Mouse (Mus musculus) fat pad, adult 2 months (tissue): ENCODE measurements around the gene Hspa8.
"Not testable (repeated sequence)": the region's sequence is repeated elsewhere in the genome, so short reads cannot be mapped to it uniquely, and the experiment has no call there.

Experiments
- DNase-seq: peaks from one replicate; pipeline ENCODE4 v3.0.0-alpha.2; 2011; ENCODE audit warnings: low read depth, low spot score; ENCODE audit errors: extremely low read depth

Hspa8 gene

GRCm38 (mm10) chr9:40800675-40801612 is at the start of gene Hspa8:
Gene Hspa8, plus strand, starts transcription at chr9:40800984.
- DNase-seq, result peak; percentile 80

DNA sequence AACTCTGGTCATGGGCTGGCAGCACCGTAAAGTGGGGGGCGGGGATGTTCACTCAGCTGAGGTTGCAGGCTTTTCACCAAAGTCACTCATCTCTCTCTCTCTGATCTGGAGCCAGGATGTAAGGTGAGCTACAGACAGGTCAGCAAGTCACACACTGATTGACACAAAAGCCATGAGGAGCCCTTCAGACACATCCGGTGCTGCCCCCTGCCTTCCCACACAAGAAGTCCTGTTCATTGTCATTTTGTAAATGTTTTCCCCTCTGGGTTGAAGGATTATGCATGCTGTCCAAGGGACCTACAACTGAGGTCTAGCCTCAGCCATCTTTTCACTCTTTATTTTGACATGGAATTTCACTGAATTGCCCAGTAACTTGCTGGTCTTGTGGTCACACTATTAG is 49.0 kb upstream of the Hspa8 start:
- no peak for DNase-seq

GRCm38 (mm10) chr9:40756401-40756800 is 44.4 kb upstream of the Hspa8 start:
- DNase-seq, result no peak

- no peak for DNase-seq
Measured at GRCm38 (mm10) chr9:40757105-40757626, 43.6 kb upstream of the Hspa8 start.

DNA sequence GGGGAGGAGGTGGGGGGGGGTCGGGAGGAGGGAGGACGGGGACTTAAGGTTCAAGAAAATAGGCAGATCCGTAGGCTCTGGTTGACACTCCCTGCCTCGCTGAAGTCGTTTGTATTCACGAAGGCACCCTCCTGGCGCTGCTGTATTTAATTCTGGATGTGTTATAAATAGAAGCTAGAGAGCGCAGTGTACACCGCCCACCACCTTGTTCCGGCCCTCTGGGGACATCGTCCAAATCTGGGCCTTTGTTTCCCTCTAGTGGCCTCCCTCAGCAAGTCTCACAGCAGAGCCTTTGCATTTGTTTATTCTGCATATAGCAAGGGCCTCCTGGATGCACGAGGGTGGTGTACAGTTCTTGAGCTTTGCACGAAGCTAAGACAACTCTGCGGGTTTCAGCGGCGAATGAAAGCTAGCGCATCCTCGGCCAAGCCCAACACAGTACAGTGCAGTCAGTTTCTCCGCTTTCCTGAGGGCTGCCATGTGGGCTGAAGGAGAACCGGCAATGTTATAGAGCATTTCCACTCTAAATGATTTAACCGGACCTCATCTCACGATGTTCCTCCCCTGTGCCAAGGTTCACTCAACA is 43.0 kb upstream of the Hspa8 start:
- DNase-seq, result no peak

DNA sequence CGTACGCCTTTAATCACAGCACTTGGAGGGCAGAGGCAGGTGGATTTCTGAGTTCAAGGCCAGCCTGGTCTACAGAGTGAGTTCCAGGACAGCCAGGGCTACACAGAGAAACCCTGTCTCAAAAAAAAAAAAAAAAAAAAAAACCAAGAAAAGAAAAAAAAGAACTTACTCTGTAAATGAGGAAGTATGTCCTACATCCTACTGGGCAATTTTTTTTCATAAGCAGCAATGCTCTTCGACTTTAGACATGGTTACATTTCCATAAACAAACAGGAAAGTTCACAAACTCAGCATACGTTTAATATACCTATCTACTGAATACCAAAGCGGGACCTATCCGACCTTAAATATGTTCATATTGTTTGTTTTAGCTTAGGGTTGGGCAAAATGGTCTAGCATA is 38.4 kb upstream of the Hspa8 start:
- no peak for DNase-seq

DNA sequence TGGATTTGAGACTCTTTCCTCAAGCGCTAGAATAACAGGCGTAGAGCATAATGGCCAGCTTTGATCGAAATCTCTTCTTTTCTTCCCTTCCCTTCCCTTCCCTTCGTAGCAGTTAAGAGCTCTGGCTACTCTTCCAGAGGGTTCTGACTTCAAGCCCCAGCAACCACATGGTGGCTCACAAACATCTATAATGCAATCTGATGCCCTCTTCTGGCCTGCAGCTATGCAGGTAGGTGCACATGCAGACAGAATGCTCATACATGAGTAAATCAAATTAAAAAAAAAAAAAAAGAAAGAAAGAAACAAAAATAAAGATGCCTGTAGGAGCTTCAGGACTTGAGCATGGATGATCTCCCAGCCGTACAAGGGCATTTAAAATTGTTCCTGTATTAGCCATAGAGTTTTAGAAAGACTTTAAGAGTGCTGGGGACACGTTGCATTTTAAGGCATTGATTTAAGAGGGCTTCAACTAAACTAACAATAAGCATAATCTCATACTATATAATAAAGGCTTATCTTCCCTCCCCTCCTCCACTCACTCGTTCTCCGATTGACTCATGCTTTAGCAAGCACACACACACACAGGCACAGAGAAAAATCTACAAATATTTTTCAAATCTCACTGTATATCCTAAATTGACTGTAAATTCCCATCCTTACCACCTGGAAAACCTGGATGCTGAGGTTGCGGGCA is 35.8 kb upstream of the Hspa8 start:
- no peak for DNase-seq

DNA sequence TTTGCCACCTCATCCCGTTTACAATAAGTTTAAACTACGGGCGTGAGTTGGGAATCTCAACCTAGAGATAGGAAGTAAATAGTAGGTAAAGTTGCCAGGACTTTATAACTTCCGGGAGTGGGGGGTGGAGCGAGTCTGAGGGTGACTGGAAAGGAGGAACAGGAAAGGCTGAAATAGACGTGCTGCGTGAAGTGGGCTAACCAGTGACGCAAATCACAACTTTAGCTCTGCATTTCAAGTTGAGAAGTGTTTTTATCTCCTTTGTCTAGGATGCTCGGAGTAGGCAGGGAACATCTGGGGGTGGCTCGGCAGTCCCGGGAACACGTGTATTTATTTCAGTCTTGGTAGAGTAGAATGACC is 35.2 kb upstream of the Hspa8 start:
- DNase-seq, result no peak

DNA sequence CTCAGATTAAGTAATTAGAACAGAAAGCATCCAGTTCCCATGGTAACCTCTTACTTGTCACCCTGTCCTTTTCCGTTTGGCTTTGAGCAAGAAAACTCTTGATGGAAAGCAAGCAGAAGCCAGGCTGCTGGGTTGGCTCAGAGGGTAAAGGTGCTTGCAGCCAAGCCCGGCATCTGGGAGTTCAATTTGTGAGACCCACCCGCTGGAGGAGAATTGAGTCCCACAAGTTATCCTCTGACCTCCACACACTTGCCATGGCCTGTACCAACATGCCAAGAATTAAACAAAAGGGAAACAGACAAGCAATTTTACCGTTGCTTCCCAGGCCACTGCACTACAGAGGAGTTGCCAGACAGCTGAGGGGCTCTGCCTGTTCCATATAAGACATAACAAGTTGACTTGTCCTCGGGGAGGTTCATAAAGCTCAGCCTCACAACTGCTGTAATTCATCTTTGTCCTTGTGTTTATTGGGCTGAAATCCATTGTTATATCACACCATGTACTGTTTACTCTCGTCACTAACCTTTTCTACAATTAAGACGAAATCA is 34.7 kb upstream of the Hspa8 start:
- no peak for DNase-seq

GRCm38 (mm10) chr9:40767946-40768345 is 32.8 kb upstream of the Hspa8 start:
- DNase-seq, result no peak

- no peak for DNase-seq
Measured at GRCm38 (mm10) chr9:40772246-40772645, 28.5 kb upstream of the Hspa8 start.

GRCm38 (mm10) chr9:40773142-40773541 is 27.6 kb upstream of the Hspa8 start:
- DNase-seq, result not testable (repeated sequence)

- DNase-seq, result no peak
Measured at GRCm38 (mm10) chr9:40773869-40774268, 26.9 kb upstream of the Hspa8 start.

- no peak for DNase-seq
Measured at GRCm38 (mm10) chr9:40776044-40776443, 24.7 kb upstream of the Hspa8 start.

- DNase-seq, result no peak
Measured at GRCm38 (mm10) chr9:40776459-40777248, 24.1 kb upstream of the Hspa8 start.

GRCm38 (mm10) chr9:40780111-40780510 is 20.7 kb upstream of the Hspa8 start:
- no peak for DNase-seq

DNA sequence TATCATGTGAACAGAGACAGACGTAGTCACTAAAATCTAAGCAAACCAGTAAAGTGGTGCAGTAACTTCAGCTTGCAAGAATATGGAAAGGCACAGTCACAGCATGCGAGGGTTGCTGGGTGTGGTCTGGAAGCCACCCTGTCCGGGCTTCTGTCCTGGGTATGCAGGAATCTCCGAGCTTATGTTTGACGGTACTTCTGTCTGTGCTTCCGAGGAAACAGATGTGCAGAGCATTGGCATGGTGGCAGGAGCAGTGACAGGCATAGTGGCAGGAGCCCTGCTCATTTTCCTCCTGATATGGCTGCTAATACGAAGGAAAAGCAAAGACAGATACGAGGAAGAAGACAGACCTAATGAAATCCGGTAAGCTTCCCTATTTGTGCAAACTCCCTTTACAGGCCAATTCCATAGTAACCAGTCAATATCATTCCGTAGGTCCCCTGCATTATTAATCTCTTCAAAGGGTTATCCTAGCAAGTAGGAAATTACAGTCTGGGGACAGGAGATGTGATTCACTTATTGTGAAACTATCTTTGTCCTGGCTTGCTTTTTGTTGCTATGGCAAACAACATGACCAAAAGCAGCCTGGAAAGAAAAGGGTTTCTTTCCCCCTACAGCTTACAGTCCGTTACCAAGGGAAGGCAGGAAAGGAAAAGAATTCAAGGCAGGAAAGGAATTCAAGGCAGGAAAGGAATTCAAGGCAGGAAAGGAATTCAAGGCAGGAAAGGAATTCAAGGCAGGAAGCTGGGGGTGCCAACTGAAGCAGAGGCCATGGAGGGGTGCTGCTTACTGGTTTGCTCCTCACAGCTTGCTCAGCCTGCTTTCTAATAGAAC is 19.7 kb upstream of the Hspa8 start:
- no peak for DNase-seq

DNA sequence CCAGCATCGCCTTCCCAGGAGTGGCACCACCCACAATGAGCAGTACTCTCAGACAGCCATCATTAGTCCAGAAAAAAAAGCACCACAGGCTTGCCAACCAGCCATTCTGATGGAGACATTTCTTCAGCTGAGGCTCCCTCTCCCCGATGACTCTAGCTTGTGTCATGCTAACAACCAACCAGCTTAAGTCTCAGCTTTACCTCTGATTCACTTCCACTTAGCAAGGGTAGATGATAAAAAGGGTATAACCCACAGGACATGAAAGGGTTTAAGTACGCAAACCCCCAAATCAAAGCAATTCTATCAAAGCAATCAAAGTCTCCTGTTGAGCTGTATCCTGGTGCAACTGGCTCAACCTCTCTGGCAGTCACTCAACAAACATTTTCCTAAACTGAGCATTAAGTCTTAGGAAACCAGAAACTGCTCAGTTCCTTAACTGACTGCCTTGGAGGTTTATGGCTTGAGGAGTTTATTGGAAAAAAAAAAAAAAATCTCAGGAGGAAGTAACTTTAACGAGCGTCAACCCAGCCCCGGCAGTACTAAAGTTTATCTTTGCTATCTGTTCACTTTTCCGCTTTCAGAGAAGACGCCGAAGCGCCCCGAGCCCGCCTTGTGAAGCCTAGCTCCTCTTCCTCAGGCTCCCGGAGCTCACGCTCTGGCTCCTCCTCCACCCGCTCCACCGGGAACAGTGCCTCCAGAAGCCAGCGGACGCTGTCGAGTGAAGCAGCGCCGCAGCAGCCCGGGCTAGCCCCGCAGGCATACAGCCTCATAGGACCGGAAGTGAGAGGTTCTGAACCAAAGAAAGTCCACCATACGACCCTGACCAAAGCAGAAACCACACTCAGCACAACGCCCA is 18.8 kb upstream of the Hspa8 start:
- no peak for DNase-seq
